Mouse (Mus musculus): ENCODE measurements at regions not wholly inside any gene's neighbourhood (a gene's known extent, or its start where the extent isn't known, plus 50 kb on each side); places are given as distances from the start of the nearest gene placed in this dataset.

DNA sequence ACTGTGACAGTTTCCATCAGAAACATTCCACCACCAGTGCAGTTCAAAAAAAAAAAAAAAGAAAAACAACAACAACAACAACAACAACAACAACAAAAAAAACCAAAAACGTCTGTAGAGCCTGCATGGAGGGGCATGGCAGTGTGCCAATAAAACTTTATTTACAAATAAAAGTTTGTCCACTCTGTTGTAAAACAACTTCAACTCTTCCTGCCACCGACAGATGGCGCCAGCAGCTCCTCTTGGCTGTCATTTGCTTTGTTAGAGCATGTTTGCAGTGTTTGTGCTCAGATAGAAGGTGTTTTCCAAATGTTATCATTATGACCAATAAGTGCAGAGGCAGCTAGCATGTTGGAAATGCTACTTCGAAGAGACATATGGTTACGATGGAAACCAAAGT is 179.0 kb upstream of the Gjb5 start:
- in situ Hi-C loops (cut with MboI; ENCODE audit: unreplicated experiment in 2 of 2) = loop anchor here in 1 of 2 experiments (25.0 kb wide), 1 partner anchor 1325 kb away; no protein-coding TSS in a partner anchor

- in situ Hi-C loops (cut with MboI; ENCODE audit: unreplicated experiment in 2 of 2) = loop anchor here in 1 of 2 experiments (25.0 kb wide), 1 partner anchor 1327 kb away; no protein-coding TSS in a partner anchor
Observed at GRCm38 (mm10) chr4:127535630-127536029, 177.6 kb upstream of the Gjb5 start.

DNA sequence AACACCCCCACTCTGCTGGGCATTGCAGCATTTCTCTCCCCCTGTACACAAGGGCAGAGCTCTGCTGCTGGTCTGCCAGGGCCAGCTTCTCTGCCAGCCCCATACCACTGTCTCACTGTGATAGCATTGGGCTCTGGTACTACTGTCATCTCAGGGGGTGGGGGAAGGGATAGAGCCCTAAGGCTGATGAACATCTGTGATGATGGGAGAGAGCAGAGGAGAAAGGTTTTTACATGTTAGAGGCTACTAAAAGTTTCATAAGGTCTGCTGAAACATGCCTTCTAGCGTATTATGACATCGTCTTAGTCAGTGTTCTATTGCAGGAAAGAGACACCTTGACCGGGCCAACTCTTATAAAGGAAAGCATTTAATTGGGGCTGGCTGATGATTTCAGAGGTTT is 176.4 kb upstream of the Gjb5 start:
- in situ Hi-C loops (cut with MboI; ENCODE audit: unreplicated experiment in 2 of 2) = loop anchor here in 1 of 2 experiments (25.0 kb wide), 1 partner anchor 1328 kb away; no protein-coding TSS in a partner anchor

DNA sequence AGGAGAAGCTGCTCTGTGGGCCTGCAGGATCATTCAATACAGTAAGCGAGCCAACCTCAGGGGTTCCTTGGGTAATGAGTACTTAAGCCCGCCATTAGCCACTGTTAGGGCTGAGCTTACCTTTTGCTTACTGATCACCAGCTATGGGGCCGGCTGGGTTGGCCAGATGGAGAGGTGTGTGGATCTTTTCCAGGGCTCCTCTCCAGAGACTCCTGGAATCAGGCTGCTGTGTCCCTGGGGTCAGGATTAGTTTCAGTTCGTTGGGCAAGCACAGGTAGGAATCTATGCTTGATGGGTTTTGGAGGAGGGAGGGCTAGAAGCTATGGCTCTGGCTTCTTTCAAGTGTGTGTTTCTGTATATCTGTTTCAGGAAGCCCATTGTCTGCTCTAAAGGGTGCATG is 175.7 kb upstream of the Gjb5 start:
- in situ Hi-C loops (cut with MboI; ENCODE audit: unreplicated experiment in 2 of 2) = loop anchor here in 1 of 2 experiments (25.0 kb wide), 1 partner anchor 1329 kb away; no protein-coding TSS in a partner anchor

GRCm38 (mm10) chr4:127530779-127531178 is 172.8 kb upstream of the Gjb5 start:
- in situ Hi-C loops (cut with MboI; ENCODE audit: unreplicated experiment in 2 of 2) = loop anchor here in 1 of 2 experiments (25.0 kb wide), 1 partner anchor 1332 kb away; no protein-coding TSS in a partner anchor

DNA sequence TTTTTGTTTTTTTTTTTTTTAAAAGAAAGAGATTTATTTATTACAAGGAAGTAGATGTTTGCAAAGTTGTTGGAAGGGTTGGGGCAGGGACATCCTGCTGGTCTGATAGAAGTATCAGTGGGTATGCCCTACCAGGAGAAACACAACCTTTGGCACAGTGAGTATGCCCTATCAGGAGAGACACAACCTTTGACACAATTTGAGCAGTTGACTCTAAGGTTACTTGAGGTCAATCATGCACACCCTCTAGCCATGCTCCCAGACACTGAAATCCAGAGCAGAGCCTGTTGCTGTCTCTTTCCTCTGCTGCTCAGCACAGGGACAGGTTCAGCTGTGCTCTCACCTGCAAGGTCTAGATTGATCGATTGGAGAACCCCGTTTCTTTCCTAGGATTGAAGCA is 164.2 kb upstream of the Gjb5 start:
- in situ Hi-C loops (cut with MboI; ENCODE audit: unreplicated experiment in 2 of 2) = no loop called here

DNA sequence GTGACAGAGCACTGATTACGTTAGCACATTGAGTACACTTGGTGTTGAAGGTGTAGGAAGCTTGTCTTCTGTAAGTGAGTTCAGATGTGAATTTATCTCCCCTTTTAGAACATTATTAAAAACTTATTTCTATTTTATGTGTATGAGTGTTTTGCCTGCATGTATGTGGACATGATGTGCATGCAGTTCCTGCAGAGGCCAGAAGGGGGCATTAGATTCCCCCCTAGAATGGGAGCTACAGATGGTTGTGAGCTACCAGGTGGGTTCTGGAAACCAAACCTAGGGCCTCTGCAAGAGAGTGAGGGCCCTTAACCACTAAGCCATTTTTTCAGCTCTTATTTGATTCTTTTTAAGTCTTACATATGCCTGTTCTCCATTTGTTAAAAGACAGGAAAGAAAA is 160.0 kb upstream of the Gjb5 start:
- in situ Hi-C loops (cut with MboI; ENCODE audit: unreplicated experiment in 2 of 2) = no loop called here

DNA sequence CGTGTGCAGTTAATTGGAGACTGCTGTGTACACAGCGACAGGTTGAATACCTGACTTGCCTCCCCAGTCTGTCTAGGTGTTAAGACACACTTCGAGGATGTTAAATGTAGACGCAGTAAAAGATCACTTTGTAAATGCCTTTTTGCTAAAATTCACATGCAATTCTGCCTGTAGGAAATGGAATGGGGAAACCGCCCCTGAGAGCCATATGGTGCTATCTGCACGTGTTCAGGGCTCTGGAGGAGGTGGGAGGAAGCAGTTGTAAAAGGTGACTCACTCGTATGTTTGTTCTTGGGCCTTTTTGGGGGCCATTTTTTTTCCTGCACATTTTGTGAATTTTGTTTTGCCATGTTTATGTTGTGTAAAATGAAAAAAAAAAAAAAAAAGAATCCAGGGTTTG is 159.6 kb upstream of the Gjb5 start:
- in situ Hi-C loops (cut with MboI; ENCODE audit: unreplicated experiment in 2 of 2) = no loop called here

GRCm38 (mm10) chr4:127509936-127510335 is 152.0 kb upstream of the Gjb5 start:
- in situ Hi-C loops (cut with MboI; ENCODE audit: unreplicated experiment in 2 of 2) = no loop called here

DNA sequence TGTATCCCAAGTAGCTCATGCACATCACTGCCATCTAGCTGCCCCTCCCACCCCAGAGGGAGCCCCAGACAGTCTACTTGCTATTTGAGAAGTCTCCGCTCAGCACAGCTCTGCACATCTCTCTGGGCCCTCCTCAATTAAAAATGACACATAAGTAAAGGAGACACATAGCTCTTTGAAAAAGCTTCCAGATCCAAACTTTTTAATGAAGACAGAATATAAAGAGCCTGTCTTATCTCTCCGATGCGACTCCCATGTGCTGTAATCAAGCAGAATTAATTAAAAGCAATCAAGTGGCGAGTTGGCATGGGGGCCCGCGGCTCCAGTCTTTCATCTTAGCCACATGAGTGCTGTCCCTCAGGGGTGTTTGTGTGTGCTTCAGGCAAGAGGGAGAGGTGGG is 144.6 kb upstream of the Gjb5 start:
- in situ Hi-C loops (cut with MboI; ENCODE audit: unreplicated experiment in 2 of 2) = no loop called here

- in situ Hi-C loops (cut with MboI; ENCODE audit: unreplicated experiment in 2 of 2) = no loop called here
Observed at GRCm38 (mm10) chr4:127501881-127502280, 143.9 kb upstream of the Gjb5 start.

- in situ Hi-C loops (cut with MboI; ENCODE audit: unreplicated experiment in 2 of 2) = no loop called here
Observed at GRCm38 (mm10) chr4:127487016-127487780, 129.2 kb upstream of the Gjb5 start.

- in situ Hi-C loops (cut with MboI; ENCODE audit: unreplicated experiment in 2 of 2) = no loop called here
Observed at GRCm38 (mm10) chr4:127485238-127485637, 127.3 kb upstream of the Gjb5 start.

DNA sequence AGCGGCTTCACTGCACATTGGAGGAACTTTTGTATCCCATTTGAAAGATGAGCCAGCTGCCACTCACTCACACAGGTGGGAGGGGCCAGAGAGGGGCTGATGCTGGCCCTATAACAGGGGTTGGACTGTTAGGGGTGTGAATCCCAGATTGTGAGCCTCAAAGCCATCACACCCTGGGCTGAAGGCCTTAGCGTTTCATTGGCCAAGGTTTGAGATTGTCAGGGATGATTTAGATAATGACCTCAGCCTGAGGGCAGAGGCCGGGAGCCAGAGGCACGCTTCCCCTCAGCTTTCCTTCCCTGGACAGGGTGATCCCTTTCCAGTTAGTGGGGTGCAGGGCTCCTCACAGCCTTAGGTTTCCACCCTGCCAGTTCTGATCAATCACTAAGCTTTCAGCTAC is 124.5 kb upstream of the Gjb5 start:
- in situ Hi-C loops (cut with MboI; ENCODE audit: unreplicated experiment in 2 of 2) = no loop called here

DNA sequence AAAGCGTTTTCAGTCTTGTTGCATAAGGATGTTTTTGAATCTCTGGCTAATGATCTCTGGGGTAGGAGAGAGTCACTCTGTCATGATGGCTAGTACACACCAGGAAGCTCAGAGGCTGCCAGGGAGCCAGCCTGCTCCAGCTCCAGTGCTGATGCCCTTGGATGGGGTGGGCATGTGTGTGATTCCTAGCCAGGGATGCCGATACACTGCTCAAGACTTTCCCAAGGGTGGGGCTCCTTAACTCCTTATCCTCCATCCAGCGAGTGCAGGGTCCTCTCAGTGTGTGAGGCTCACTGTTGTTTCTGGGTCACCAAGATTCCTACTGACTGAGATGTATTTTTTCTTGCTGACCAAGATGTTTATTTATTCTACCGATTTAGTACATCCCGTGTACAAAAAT is 122.4 kb upstream of the Gjb5 start:
- in situ Hi-C loops (cut with MboI; ENCODE audit: unreplicated experiment in 2 of 2) = no loop called here

GRCm38 (mm10) chr4:127469877-127470276 is 111.9 kb upstream of the Gjb5 start:
- in situ Hi-C loops (cut with MboI; ENCODE audit: unreplicated experiment in 2 of 2) = no loop called here

DNA sequence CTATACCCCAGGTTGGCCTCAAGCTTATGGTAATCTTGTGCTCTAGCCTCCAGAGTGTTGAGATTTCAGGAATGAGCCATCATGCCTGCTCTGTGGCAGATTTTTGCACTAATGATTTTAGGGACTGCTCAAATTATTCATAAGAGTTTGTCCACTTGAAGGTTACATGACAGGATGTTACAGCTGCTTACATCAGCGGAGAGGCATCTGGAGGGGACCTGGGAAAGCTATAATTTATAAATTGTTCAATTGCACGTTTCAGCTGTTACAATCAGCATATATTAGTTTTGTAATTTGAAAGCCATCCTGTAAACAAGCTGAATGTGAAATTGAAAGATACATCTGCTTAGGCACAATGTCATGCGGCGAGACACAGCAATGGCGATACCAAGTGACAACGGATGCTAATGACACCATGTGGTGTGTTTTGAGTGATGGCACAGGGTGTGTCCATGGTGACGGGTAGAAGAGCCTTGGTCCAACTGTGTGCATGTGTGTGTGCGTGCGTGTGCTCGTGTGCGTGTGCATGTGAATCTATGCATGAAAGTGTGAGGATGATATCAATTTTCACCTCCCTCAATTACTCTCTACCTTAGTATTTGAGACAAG is 96.6 kb upstream of the Gjb5 start:
- in situ Hi-C loops (cut with MboI; ENCODE audit: unreplicated experiment in 2 of 2) = no loop called here

- in situ Hi-C loops (cut with MboI; ENCODE audit: unreplicated experiment in 2 of 2) = no loop called here
Observed at GRCm38 (mm10) chr4:127452081-127452480, 94.1 kb upstream of the Gjb5 start.

- in situ Hi-C loops (cut with MboI; ENCODE audit: unreplicated experiment in 2 of 2) = no loop called here
Observed at GRCm38 (mm10) chr4:127445300-127445699, 87.3 kb upstream of the Gjb5 start.

- in situ Hi-C loops (cut with MboI; ENCODE audit: unreplicated experiment in 2 of 2) = no loop called here
Observed at GRCm38 (mm10) chr4:127444056-127444455, 86.1 kb upstream of the Gjb5 start.

- in situ Hi-C loops (cut with MboI; ENCODE audit: unreplicated experiment in 2 of 2) = no loop called here
Observed at GRCm38 (mm10) chr4:127442001-127442400, 84.0 kb upstream of the Gjb5 start.

DNA sequence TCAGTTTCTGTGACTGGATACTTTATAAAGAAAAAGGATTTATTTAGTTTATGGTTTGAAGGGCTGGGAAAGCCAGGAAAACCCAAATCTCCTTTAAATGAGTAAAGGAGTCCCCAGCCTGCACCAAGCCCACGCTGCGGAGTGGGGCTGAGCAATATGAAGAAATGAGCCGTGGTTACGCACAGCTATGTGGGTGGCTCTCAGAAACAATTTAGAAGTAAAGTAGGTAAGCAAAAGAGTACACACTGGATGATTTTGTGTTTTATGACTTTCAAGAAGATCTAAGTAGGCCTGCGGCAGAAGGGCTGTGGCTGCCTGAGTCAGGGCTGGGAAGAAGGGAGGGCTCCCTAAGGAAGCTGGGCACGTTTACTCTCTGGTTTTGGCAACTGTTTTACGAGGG is 82.6 kb upstream of the Gjb5 start:
- in situ Hi-C loops (cut with MboI; ENCODE audit: unreplicated experiment in 2 of 2) = no loop called here

All from v-Abl transformed pro-B cells (cell line).